Mouse (Mus musculus) neural tube, embryonic 14.5 days (tissue): Measurements from ENCODE around the gene Ephb1. TPM values are rescaled to one million over a fixed set of nuclear protein-coding genes. Genes with fewer than 3 reads are reported as not detected.

ENCODE experiments used
- ATAC-seq: fragments of 200-750 bp; cut with Nextera tagmentation; 2 replicates; pipeline ENCODE4 v1.8.0; 2017; ENCODE audit warnings: low read depth, mild to moderate bottlenecking, moderate TSS enrichment, moderate library complexity
- H3K27ac ChIP-seq: fragments of 300-500 bp; sonication (generic); 2 replicates; pipeline ENCODE4 v1.5.1; 2014; ENCODE audit warnings: low read depth, mild to moderate bottlenecking, control low read depth, low read length, moderate library complexity, mixed read lengths
- H3K27me3 ChIP-seq: fragments of 300-500 bp; sonication (generic); 2 replicates; pipeline ENCODE4 v1.6.1; 2014; ENCODE audit warnings: low read length; ENCODE audit not compliant: control insufficient read depth, insufficient read depth
- H3K36me3 ChIP-seq: fragments of 300-500 bp; sonication (generic); 2 replicates; pipeline ENCODE4 v1.6.1; 2014; ENCODE audit warnings: low read length, mixed read lengths; ENCODE audit not compliant: control insufficient read depth, insufficient read depth
- H3K4me1 ChIP-seq: fragments of 300-500 bp; sonication (generic); 2 replicates; pipeline ENCODE4 v1.6.1; 2014; ENCODE audit warnings: low read length; ENCODE audit not compliant: control insufficient read depth, insufficient read depth
- H3K4me2 ChIP-seq: fragments of 300-500 bp; sonication (generic); 2 replicates; pipeline ENCODE4 v1.6.1; 2014; ENCODE audit warnings: mild to moderate bottlenecking, low read depth, low read length, control low read depth
- H3K4me3 ChIP-seq: fragments of 300-500 bp; sonication (generic); 2 replicates; pipeline ENCODE4 v1.5.1; 2014; ENCODE audit warnings: low read depth, low read length, control low read depth, mixed read lengths
- H3K9ac ChIP-seq: fragments of 300-500 bp; sonication (generic); replicated peaks from 2 replicates; pipeline ENCODE4 v1.6.1; 2014; ENCODE audit warnings: low read depth, mild to moderate bottlenecking, control low read depth, low read length, mixed read lengths
- H3K9me3 ChIP-seq: fragments of 300-500 bp; sonication (generic); 2 replicates; pipeline ENCODE4 v1.6.1; 2016; ENCODE audit warnings: low read length; ENCODE audit not compliant: control insufficient read depth
- WGBS: fragments of 180-500 bp; shearing (Covaris S2); extraction: QIAGEN DNeasy Blood & Tissue Kit; methylation state at CpG from one replicate; pipeline ENCODE4 v1.1.7; 2014; 5-methylcytosine and 5-hydroxymethylcytosine counted together
- polyA plus RNA-seq: library from polyadenylated mRNA; unstranded; fragments of >200 nt; fragmentation: Nextera tagmentation; extraction: Ambion mirVana; gene quantifications from 2 replicates; pipeline ENCODE4 v1.2.1, GENCODE M21; 2014

Gene Ephb1
- polyA plus RNA-seq, 1 experiment from 2014 or later, result 48.7 TPM

- Histone ChIP-seq H3K4me1 (0 out of 2 replicates have a peak, but pooled peaks cover 2% of the 10 kb centered on the region), H3K9me3 (no peaks in the 10 kb centered on the region), H3K27ac (no peak overlapping the region), H3K9ac (no peak overlapping the region), H3K4me2 (no peak overlapping the region), H3K36me3 (no peaks in the 10 kb centered on the region), H3K27me3 (peaks cover 5% of the 10 kb centered on the region; the same call in 1 of the 2 replicates), H3K4me3 (no peak overlapping the region)
- no peak for ATAC-seq
- 84% methylated on average over 3 of the region's 3 CpGs for WGBS
These were observed 1.2 kb upstream of the Ephb1 start for GRCm38 (mm10) chr9:102355726-102356125.

- Histone ChIP-seq H3K36me3 (no peaks in the 10 kb centered on the region), H3K4me1 (0 out of 2 replicates have a peak, but pooled peaks cover 2% of the 10 kb centered on the region), H3K4me3 (peak overlapping the region; percentile 80), H3K9me3 (no peaks in the 10 kb centered on the region), H3K27ac (peak overlapping the region; percentile 75), H3K9ac (peak overlapping the region; percentile 78), H3K27me3 (peaks cover 9% of the 10 kb centered on the region), H3K4me2 (peak overlapping the region; percentile 92)
- WGBS, result under 1% methylated on average over 70 of the region's 70 CpGs
- ATAC-seq, result peak; percentile 47
These were observed 629 bp downstream of the Ephb1 start for GRCm38 (mm10) chr9:102353636-102354491.

GRCm38 (mm10) chr9:102353056-102353635 lies 1.3 kb downstream of the Ephb1 start:
- ATAC-seq, result no peak
- H3K36me3 ChIP-seq, result no peaks in the 10 kb centered on the region
- no peaks in the 10 kb centered on the region for H3K9me3 ChIP-seq
- 0 out of 2 replicates have a peak, but pooled peaks cover 2% of the 10 kb centered on the region for H3K4me1 ChIP-seq
- H3K27me3 ChIP-seq, result peaks cover 9% of the 10 kb centered on the region
- H3K27ac ChIP-seq, result peak overlapping the region; percentile 75
- peak overlapping the region; percentile 78 for H3K9ac ChIP-seq
- peak overlapping the region; percentile 80 for H3K4me3 ChIP-seq
- under 1% methylated on average over 38 of the region's 38 CpGs for WGBS
- peak overlapping the region; percentile 92 for H3K4me2 ChIP-seq

- peak overlapping the region; percentile 60 for H3K27ac ChIP-seq
- ATAC-seq, result no peak
- peaks cover 9% of the 10 kb centered on the region for H3K27me3 ChIP-seq
These were observed 2.1 kb downstream of the Ephb1 start for GRCm38 (mm10) chr9:102352186-102353055.

GRCm38 (mm10) chr9:102351721-102352120 lies 2.8 kb downstream of the Ephb1 start:
- Histone ChIP-seq H3K36me3 (no peaks in the 10 kb centered on the region), H3K4me3 (peak overlapping the region; percentile 80), H3K4me2 (peak overlapping the region; percentile 92), H3K27me3 (peaks cover 9% of the 10 kb centered on the region), H3K4me1 (0 out of 2 replicates have a peak, but pooled peaks cover 2% of the 10 kb centered on the region), H3K9me3 (no peaks in the 10 kb centered on the region), H3K27ac (peak overlapping the region; percentile 48; the same call in 1 of the 2 replicates), H3K9ac (peak overlapping the region; percentile 50)
- 8% methylated on average over 10 of the region's 10 CpGs for WGBS
- no peak for ATAC-seq

More at GRCm38 (mm10) chr9:102352186-102353055, 2.1 kb downstream of the Ephb1 start:
- Histone ChIP-seq H3K4me2 (peak overlapping the region; percentile 92), H3K9me3 (no peaks in the 10 kb centered on the region), H3K9ac (peak overlapping the region; percentile 78), H3K4me3 (peak overlapping the region; percentile 80), H3K4me1 (0 out of 2 replicates have a peak, but pooled peaks cover 2% of the 10 kb centered on the region), H3K36me3 (no peaks in the 10 kb centered on the region)
- 2% methylated on average over 30 of the region's 30 CpGs for WGBS

GRCm38 (mm10) chr9:102351221-102351620 lies 3.3 kb downstream of the Ephb1 start:
- no peak for ATAC-seq
- 0 out of 2 replicates have a peak, but pooled peaks cover 2% of the 10 kb centered on the region for H3K4me1 ChIP-seq
- peak overlapping the region; percentile 92 for H3K4me2 ChIP-seq
- 46% methylated on average over 5 of the region's 5 CpGs for WGBS
- H3K4me3 ChIP-seq, result peak overlapping the region; percentile 80
- H3K9me3 ChIP-seq, result no peaks in the 10 kb centered on the region
- no peak overlapping the region for H3K27ac ChIP-seq
- peak overlapping the region; percentile 50 for H3K9ac ChIP-seq
- no peaks in the 10 kb centered on the region for H3K36me3 ChIP-seq
- H3K27me3 ChIP-seq, result peaks cover 9% of the 10 kb centered on the region

GRCm38 (mm10) chr9:102350696-102351095 lies 3.8 kb downstream of the Ephb1 start:
- no peak overlapping the region for H3K4me3 ChIP-seq
- no peak overlapping the region for H3K9ac ChIP-seq
- no peak overlapping the region for H3K27ac ChIP-seq
- H3K36me3 ChIP-seq, result no peaks in the 10 kb centered on the region
- 0 out of 2 replicates have a peak, but pooled peaks cover 2% of the 10 kb centered on the region for H3K4me1 ChIP-seq
- ATAC-seq, result no peak
- H3K27me3 ChIP-seq, result peaks cover 8% of the 10 kb centered on the region
- 86% methylated on average over 6 of the region's 6 CpGs for WGBS
- H3K9me3 ChIP-seq, result no peaks in the 10 kb centered on the region
- peak overlapping the region; percentile 92; the same call in 1 of the 2 replicates for H3K4me2 ChIP-seq

- Histone ChIP-seq H3K36me3 (no peaks in the 10 kb centered on the region), H3K27me3 (peaks cover 4% of the 10 kb centered on the region; the same call in 1 of the 2 replicates), H3K9me3 (no peaks in the 10 kb centered on the region), H3K4me2 (no peak overlapping the region), H3K9ac (no peak overlapping the region), H3K4me1 (0 out of 2 replicates have a peak, but pooled peaks cover 2% of the 10 kb centered on the region), H3K4me3 (no peak overlapping the region), H3K27ac (no peak overlapping the region)
- WGBS, result 80% methylated on average over 6 of the region's 6 CpGs
- no peak for ATAC-seq
These were observed 4.4 kb downstream of the Ephb1 start for GRCm38 (mm10) chr9:102350076-102350475.
